ENCODE assay signal across 8 mouse cellular contexts in genomic region chr1:131199976-131200375, GRCm38 (mm10). TPM values are rescaled to one million over a fixed set of nuclear protein-coding genes. Genes with fewer than 3 reads are reported as not detected.
DNase-seq lines count a peak whose midpoint lies in the region; ATAC-seq and TF ChIP-seq lines count a peak whose summit lies in the region.

No protein-coding gene starts in this region.

- no peak overlapping the region for H3K4me2 ChIP-seq in embryonic facial prominence, embryonic 15.5 days (replicated peaks)
- no peak overlapping the region for H3K4me2 ChIP-seq in kidney, embryonic 15.5 days

- H3K9me3 ChIP-seq in E14TG2a.4 (ENCODE audit: low read length), result no peaks in the 10 kb centered on the region
- H3K9me3 ChIP-seq in embryonic facial prominence, embryonic 15.5 days (replicated peaks), result no peaks in the 10 kb centered on the region
- no peaks in the 10 kb centered on the region for H3K9me3 ChIP-seq in kidney, embryonic 15.5 days (replicated peaks)

- H3K27me3 ChIP-seq in E14TG2a.4 (ENCODE audit: insufficient read depth, low read length), result peaks cover 33% of the 10 kb centered on the region
- no peaks in the 10 kb centered on the region for H3K27me3 ChIP-seq in embryonic facial prominence, embryonic 15.5 days
- H3K27me3 ChIP-seq in kidney, embryonic 15.5 days, result no peaks in the 10 kb centered on the region

- H3K4me1 ChIP-seq in E14TG2a.4 (replicated peaks; ENCODE audit: low read depth, low read length), result peaks cover 27% of the 10 kb centered on the region
- H3K4me1 ChIP-seq in embryonic facial prominence, embryonic 15.5 days, result peaks cover 26% of the 10 kb centered on the region
- H3K4me1 ChIP-seq in kidney, embryonic 15.5 days, result peaks cover 16% of the 10 kb centered on the region

- DNase-seq in gastrocnemius, postnatal 10 days, result peak; percentile 41
- DNase-seq in gastrocnemius, postnatal 36 days, result no peak
- peak; percentile 85 to 87 for DNase-seq in lung, postnatal 4 days
- peak; percentile 98 for DNase-seq in thymus, postnatal 14 days
- no peak for DNase-seq in left cerebral cortex, adult 18-20 months (ENCODE audit: low spot score in 2 of 2)

- H3K9ac ChIP-seq in embryonic facial prominence, embryonic 15.5 days, result no peak overlapping the region
- no peak overlapping the region for H3K9ac ChIP-seq in kidney, embryonic 15.5 days

- intact Hi-C loops in gastrocnemius, postnatal 36 days (cut with DNase I), result no loop called here

- peak overlapping the region; percentile 63 for H3K4me3 ChIP-seq in E14TG2a.4 (replicated peaks; ENCODE audit: low read length)
- no peak overlapping the region for H3K4me3 ChIP-seq in embryonic facial prominence, embryonic 15.5 days (replicated peaks)
- H3K4me3 ChIP-seq in kidney, embryonic 15.5 days (replicated peaks), result no peak overlapping the region

- no peaks in the 10 kb centered on the region for H3K36me3 ChIP-seq in E14TG2a.4 (ENCODE audit: insufficient read depth, low read length)
- H3K36me3 ChIP-seq in embryonic facial prominence, embryonic 15.5 days, result no peaks in the 10 kb centered on the region
- H3K36me3 ChIP-seq in kidney, embryonic 15.5 days, result no peaks in the 10 kb centered on the region

- 60% methylated on average over 12 of the region's 12 CpGs for WGBS in embryonic facial prominence, embryonic 15.5 days
- WGBS in kidney, embryonic 15.5 days, result 55% methylated on average over 12 of the region's 12 CpGs

- 0 out of 2 replicates have a peak overlapping the region, but pooled peaks have one; percentile 5 for H3K27ac ChIP-seq in embryonic facial prominence, embryonic 15.5 days (replicated peaks)
- H3K27ac ChIP-seq in kidney, embryonic 15.5 days, result no peak overlapping the region

- no peak for ATAC-seq in embryonic facial prominence, embryonic 15.5 days (ENCODE audit: insufficient number of reproducible peaks, low FRiP score, low TSS enrichment, low read depth)
- 0 out of 2 replicates have a peak, but pooled peaks have one; percentile 40 for ATAC-seq in kidney, embryonic 15.5 days (replicated peaks; ENCODE audit: low FRiP score)

- TF ChIP-seq CTCF in E14TG2a.4 (conservative IDR thresholded peaks at IDR 0.05; ENCODE audit: low read length), result peak; percentile 12

RNA-seq across cellular contexts. Expression of gene Rassf5, which starts 45.1 kb away (rescaled TPM):
- total RNA-seq in gastrocnemius, postnatal 10 days (2021), result 1 to 10 TPM; 3.1 to 4.3 TPM
- 1 to 10 TPM in 1 of 2 experiments, under 1 TPM in 1; 0.35 to 1.2 TPM for total RNA-seq in gastrocnemius, postnatal 36 days (2021)
- polyA plus RNA-seq in embryonic facial prominence, embryonic 15.5 days (2015; fragmentation: Nextera tagmentation; extraction: Ambion mirVana), result 4.6 and 4.8 TPM in 2 replicates
- 2.8 and 2.9 TPM in 2 replicates for polyA plus RNA-seq in kidney, embryonic 15.5 days (2015; fragmentation: Nextera tagmentation; extraction: Ambion mirVana)
- total RNA-seq in left cerebral cortex, adult 18-20 months (2021), result 10 to 100 TPM; 27.7 to 28.1 TPM

RNA-seq across cellular contexts. Expression of gene Eif2d, which starts 47.0 kb away (rescaled TPM):
- 10 to 100 TPM; 24.4 to 26.4 TPM for total RNA-seq in gastrocnemius, postnatal 10 days (2021)
- 10 to 100 TPM; 25.9 to 29.5 TPM for total RNA-seq in gastrocnemius, postnatal 36 days (2021)
- 59.2 and 66.0 TPM in 2 replicates for polyA plus RNA-seq in embryonic facial prominence, embryonic 15.5 days (2015; fragmentation: Nextera tagmentation; extraction: Ambion mirVana)
- 61.4 and 68.2 TPM in 2 replicates for polyA plus RNA-seq in kidney, embryonic 15.5 days (2015; fragmentation: Nextera tagmentation; extraction: Ambion mirVana)
- 10 to 100 TPM; 35.0 to 37.5 TPM for total RNA-seq in left cerebral cortex, adult 18-20 months (2021)

Comparison
In these comparisons a context has a peak if more than half of its experiments do, and no peak if none do; other contexts are left out.
1. DNase-seq: peak in gastrocnemius, postnatal 10 days (single experiment), lung, postnatal 4 days (2 of 2) and thymus, postnatal 14 days (single experiment); none in gastrocnemius, postnatal 36 days (0 of 2) and left cerebral cortex, adult 18-20 months (0 of 2).
2. RNA of gene Rassf5, which starts 45.1 kb away (total RNA-seq): 27.7 to 28.1 TPM in left cerebral cortex, adult 18-20 months; 3.1 to 4.3 TPM in gastrocnemius, postnatal 10 days and 0.35 to 1.2 TPM in gastrocnemius, postnatal 36 days; every median in the first group is over 4 times any median in the second.